Mouse (Mus musculus): ENCODE measurements around the gene Pde9a. TPM values are rescaled to one million over a fixed set of nuclear protein-coding genes. Genes with fewer than 3 reads are reported as not detected.

Gene Pde9a
- total RNA-seq, 1 experiment from 2014 or later = 2.6 TPM

DNA sequence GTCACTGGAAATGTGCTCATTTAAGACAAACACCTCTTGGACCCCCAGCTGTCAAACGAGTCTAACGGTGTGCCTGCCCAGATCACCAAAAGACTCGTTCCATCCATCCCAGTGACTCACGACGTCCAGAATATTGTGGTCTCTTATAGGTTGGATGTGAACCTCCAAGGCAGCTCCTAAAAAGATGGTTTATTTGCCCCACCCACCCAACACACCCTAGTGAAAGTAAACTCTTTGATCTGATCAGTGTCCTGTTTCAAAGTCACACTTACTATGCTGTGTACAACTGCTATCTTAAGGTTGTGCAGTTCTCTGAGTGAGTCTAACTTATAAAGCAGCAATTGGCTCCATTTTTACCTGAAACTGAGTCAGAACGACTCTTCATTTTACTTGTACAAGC lies 126.6 kb downstream of the Pde9a start:
- no peak for ATAC-seq (replicated peaks in 1 of 2; ENCODE audit: insufficient read depth in 1 of 2, low FRiP score in 2 of 2, low TSS enrichment in 1 of 2, low read depth in 1 of 2, poor library complexity in 2 of 2, severe bottlenecking in 2 of 2)

DNA sequence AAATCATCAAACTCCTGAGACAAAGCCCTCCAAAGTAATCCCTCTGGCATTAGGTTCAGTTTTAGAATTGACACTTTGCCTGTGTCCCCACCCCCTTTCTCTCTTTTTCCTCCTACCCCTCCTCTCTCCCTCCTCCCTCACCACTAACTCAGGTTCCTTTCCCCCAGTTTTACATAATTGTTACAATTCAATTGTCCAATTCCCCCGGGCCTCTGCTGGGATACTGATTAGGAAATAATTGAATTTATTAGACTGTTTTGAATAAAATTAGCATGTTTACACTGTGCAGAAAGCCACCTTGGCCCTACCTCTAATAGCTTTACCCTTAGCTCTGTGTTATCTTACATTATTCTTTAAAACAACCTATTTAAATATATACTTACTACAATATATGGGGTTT lies 128.7 kb downstream of the Pde9a start:
- no peak for ATAC-seq (replicated peaks in 1 of 2; ENCODE audit: insufficient read depth in 1 of 2, low FRiP score in 2 of 2, low TSS enrichment in 1 of 2, low read depth in 1 of 2, poor library complexity in 2 of 2, severe bottlenecking in 2 of 2)

- ATAC-seq (replicated peaks in 1 of 2; ENCODE audit: insufficient read depth in 1 of 2, low FRiP score in 2 of 2, low TSS enrichment in 1 of 2, low read depth in 1 of 2, poor library complexity in 2 of 2, severe bottlenecking in 2 of 2) = peak; percentile 47 to 59
Measured at GRCm38 (mm10) chr17:31519344-31519945, 133.4 kb downstream of the Pde9a start.

GRCm38 (mm10) chr17:31519946-31520838 lies 134.2 kb downstream of the Pde9a start, which contains the start of the genes Wdr4 and Ndufv3:
Wdr4 (minus strand) TSS chr17:31519980.
Ndufv3 (plus strand) TSS chr17:31520115.
- peak; percentile 95 to 98 for ATAC-seq (replicated peaks in 1 of 2; ENCODE audit: insufficient read depth in 1 of 2, low FRiP score in 2 of 2, low TSS enrichment in 1 of 2, low read depth in 1 of 2, poor library complexity in 2 of 2, severe bottlenecking in 2 of 2)

GRCm38 (mm10) chr17:31520895-31521294 lies 134.9 kb downstream of the Pde9a start:
- no peak for ATAC-seq (replicated peaks in 1 of 2; ENCODE audit: insufficient read depth in 1 of 2, low FRiP score in 2 of 2, low TSS enrichment in 1 of 2, low read depth in 1 of 2, poor library complexity in 2 of 2, severe bottlenecking in 2 of 2)

- no peak for ATAC-seq (replicated peaks in 1 of 2; ENCODE audit: insufficient read depth in 1 of 2, low FRiP score in 2 of 2, low TSS enrichment in 1 of 2, low read depth in 1 of 2, poor library complexity in 2 of 2, severe bottlenecking in 2 of 2)
Measured at GRCm38 (mm10) chr17:31521948-31522347, 135.9 kb downstream of the Pde9a start.

GRCm38 (mm10) chr17:31525114-31525513 lies 139.1 kb downstream of the Pde9a start:
- ATAC-seq (replicated peaks in 1 of 2; ENCODE audit: insufficient read depth in 1 of 2, low FRiP score in 2 of 2, low TSS enrichment in 1 of 2, low read depth in 1 of 2, poor library complexity in 2 of 2, severe bottlenecking in 2 of 2) = no peak

DNA sequence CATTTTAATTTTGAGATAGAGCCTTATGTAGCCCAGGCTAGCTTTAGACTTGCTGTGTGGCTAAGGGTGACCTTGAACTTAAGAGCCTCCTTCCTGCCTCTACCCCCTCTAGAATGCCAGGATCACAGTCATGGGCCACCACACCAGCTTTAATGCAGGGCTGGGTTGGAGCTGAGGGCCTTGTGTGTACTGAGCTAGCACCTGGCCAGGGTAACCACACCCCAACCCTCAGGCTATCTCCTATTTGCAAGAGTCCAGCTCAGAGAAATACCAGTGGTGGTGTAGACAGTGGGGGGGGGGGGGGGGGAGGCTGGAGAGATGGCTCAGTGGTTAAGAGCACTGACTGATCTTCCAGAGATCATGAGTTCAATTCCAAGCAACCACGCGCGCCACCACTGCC lies 139.8 kb downstream of the Pde9a start:
- ATAC-seq (replicated peaks in 1 of 2; ENCODE audit: insufficient read depth in 1 of 2, low FRiP score in 2 of 2, low TSS enrichment in 1 of 2, low read depth in 1 of 2, poor library complexity in 2 of 2, severe bottlenecking in 2 of 2) = no peak

Other genes starting within 250 kb of the Pde9a start
- not detected in 2 replicates for gene Tff2, start 241.9 kb upstream of the Pde9a start, total RNA-seq (2017)
- gene Tff1, start 220.9 kb upstream of the Pde9a start, total RNA-seq (2017) = not detected in 2 replicates
- 6.0 and 6.4 TPM in 2 replicates for gene Tmprss3, start 187.2 kb upstream of the Pde9a start, total RNA-seq (2017)
- 24.5 and 39.6 TPM in 2 replicates for gene Ubash3a, start 178.3 kb upstream of the Pde9a start, total RNA-seq (2017)
- gene Rsph1, start 108.8 kb upstream of the Pde9a start, total RNA-seq (2017) = 0.69 and 2.9 TPM in 2 replicates
- 12.0 and 44.0 TPM in 2 replicates for gene Slc37a1, start 99.4 kb upstream of the Pde9a start, total RNA-seq (2017)
- 17.9 and 25.9 TPM in 2 replicates for gene Wdr4, start 133.8 kb downstream of the Pde9a start, total RNA-seq (2017)
- 127 and 203 TPM in 2 replicates for gene Ndufv3, start 133.9 kb downstream of the Pde9a start, total RNA-seq (2017)
- 30.8 and 31.6 TPM in 2 replicates for gene Pknox1, start 178.5 kb downstream of the Pde9a start, total RNA-seq (2017)

Data from hematopoietic stem cell, adult 5-6 weeks (primary cell).